Mouse (Mus musculus) ES-Bruce4 (cell line): ENCODE results near the gene Tnk2. TPM values are rescaled to one million over a fixed set of nuclear protein-coding genes. Genes with fewer than 3 reads are reported as not detected.

ENCODE experiments used
- H3K27ac ChIP-seq: 2 replicates; pipeline ENCODE4 v1.5.1; 2012; ENCODE audit warnings: low read length, inconsistent platforms; ENCODE audit not compliant: insufficient read depth
- H3K27me3 ChIP-seq: 2 replicates; pipeline ENCODE4 v1.6.1; 2012; ENCODE audit warnings: mild to moderate bottlenecking, low read length, inconsistent platforms; ENCODE audit not compliant: control insufficient read depth, poor library complexity, insufficient read depth, severe bottlenecking
- H3K36me3 ChIP-seq: 2 replicates; pipeline ENCODE4 v1.6.1; 2012; ENCODE audit warnings: inconsistent platforms, mild to moderate bottlenecking, low read length, moderate library complexity; ENCODE audit not compliant: control insufficient read depth, poor library complexity, insufficient read depth, severe bottlenecking
- H3K4me1 ChIP-seq: one replicate; pipeline ENCODE4 v1.8.1; 2011; ENCODE audit warnings: low read length; ENCODE audit not compliant: control insufficient read depth, insufficient read depth
- H3K4me3 ChIP-seq: 2 replicates; pipeline ENCODE4 v1.5.1; 2011; ENCODE audit warnings: low read depth, mild to moderate bottlenecking, low read length
- H3K9ac ChIP-seq: 2 replicates; pipeline ENCODE4 v1.6.1; 2012; ENCODE audit warnings: low read depth, mild to moderate bottlenecking, inconsistent platforms; ENCODE audit not compliant: poor library complexity, severe bottlenecking
- H3K9me3 ChIP-seq: replicated peaks from 2 replicates; pipeline ENCODE4 v1.6.1; 2012; ENCODE audit warnings: mild to moderate bottlenecking, low read length, inconsistent platforms; ENCODE audit not compliant: control insufficient read depth, poor library complexity, insufficient read depth, severe bottlenecking
- CTCF ChIP-seq: IDR thresholded peaks from one replicate; pipeline ENCODE4 v1.8.1; 2011; ENCODE audit warnings: low read depth, low read length
- EP300 ChIP-seq: IDR thresholded peaks from 2 replicates; pipeline ENCODE4 v1.6.1; 2011; ENCODE audit warnings: low read depth, low read length; ENCODE audit not compliant: insufficient read depth
- POLR2A ChIP-seq: IDR thresholded peaks from one replicate; pipeline ENCODE4 v1.8.1; 2011; ENCODE audit warnings: low read length; ENCODE audit not compliant: insufficient read depth
- polyA plus RNA-seq: library from polyadenylated mRNA; stranded (reverse); fragments of >200 nt; gene quantifications from 2 replicates; pipeline ENCODE4 v1.2.4, GENCODE M21; 2011; ENCODE audit warnings: low read depth; ENCODE audit not compliant: missing spikeins, insufficient read depth, insufficient read length

Tnk2 gene
- polyA plus RNA-seq, 1 experiment: 37.6 TPM

- Histone ChIP-seq H3K36me3 (peaks cover 27% of the 10 kb centered on the region), H3K4me3 (no peak overlapping the region), H3K9me3 (no peaks in the 10 kb centered on the region), H3K9ac (no peak overlapping the region), H3K27me3 (no peaks in the 10 kb centered on the region), H3K4me1 (no peaks in the 10 kb centered on the region), H3K27ac (no peak overlapping the region)
- TF ChIP-seq POLR2A (no peak), EP300 (no peak), CTCF (no peak)
Observed at GRCm38 (mm10) chr16:32679976-32680375, 36.3 kb downstream of the Tnk2 start.

- Histone ChIP-seq H3K27me3 (no peaks in the 10 kb centered on the region), H3K4me3 (no peak overlapping the region), H3K4me1 (no peaks in the 10 kb centered on the region), H3K27ac (no peak overlapping the region), H3K9ac (no peak overlapping the region), H3K9me3 (no peaks in the 10 kb centered on the region), H3K36me3 (peaks cover 21% of the 10 kb centered on the region)
- TF ChIP-seq EP300 (no peak), CTCF (no peak), POLR2A (no peak)
Observed at GRCm38 (mm10) chr16:32680806-32681205, 37.1 kb downstream of the Tnk2 start.

GRCm38 (mm10) chr16:32682194-32682593 lies 38.5 kb downstream of the Tnk2 start:
- TF ChIP-seq POLR2A (no peak), CTCF (peak; percentile 65)
- Histone ChIP-seq H3K4me1 (no peaks in the 10 kb centered on the region), H3K4me3 (no peak overlapping the region), H3K27me3 (no peaks in the 10 kb centered on the region), H3K9me3 (no peaks in the 10 kb centered on the region), H3K27ac (no peak overlapping the region), H3K9ac (no peak overlapping the region), H3K36me3 (peaks cover 10% of the 10 kb centered on the region)

GRCm38 (mm10) chr16:32682841-32683240 lies 39.2 kb downstream of the Tnk2 start:
- no peak overlapping the region for H3K9ac ChIP-seq
- H3K4me1 ChIP-seq: no peaks in the 10 kb centered on the region
- peaks cover 10% of the 10 kb centered on the region for H3K36me3 ChIP-seq
- no peaks in the 10 kb centered on the region for H3K9me3 ChIP-seq
- H3K4me3 ChIP-seq: no peak overlapping the region
- H3K27ac ChIP-seq: no peak overlapping the region
- H3K27me3 ChIP-seq: no peaks in the 10 kb centered on the region
- TF ChIP-seq POLR2A (no peak), CTCF (no peak), EP300 (no peak)

- Histone ChIP-seq H3K9me3 (no peaks in the 10 kb centered on the region), H3K4me3 (no peak overlapping the region), H3K9ac (no peak overlapping the region), H3K4me1 (no peaks in the 10 kb centered on the region), H3K27me3 (no peaks in the 10 kb centered on the region), H3K36me3 (peaks cover 10% of the 10 kb centered on the region), H3K27ac (no peak overlapping the region)
- TF ChIP-seq CTCF (peak; percentile 45), EP300 (no peak)
Observed at GRCm38 (mm10) chr16:32683343-32683742, 39.7 kb downstream of the Tnk2 start.

GRCm38 (mm10) chr16:32685405-32685804 lies 41.7 kb downstream of the Tnk2 start:
- no peaks in the 10 kb centered on the region for H3K9me3 ChIP-seq
- H3K36me3 ChIP-seq: peaks cover 5% of the 10 kb centered on the region
- no peak overlapping the region for H3K27ac ChIP-seq
- no peak overlapping the region for H3K4me3 ChIP-seq
- H3K4me1 ChIP-seq: no peaks in the 10 kb centered on the region
- no peak overlapping the region for H3K9ac ChIP-seq
- TF ChIP-seq POLR2A (no peak), EP300 (no peak), CTCF (no peak)
- no peaks in the 10 kb centered on the region for H3K27me3 ChIP-seq
